Mouse (Mus musculus): ENCODE results near the gene Gprasp1.
"Not testable (repeated sequence)": the region's sequence is repeated elsewhere in the genome, so short reads cannot be mapped to it uniquely, and the experiment has no call there.

The Gprasp1 gene

GRCm38 (mm10) chrX:135838521-135839360, 96.2 kb downstream of the Gprasp1 start, which contains the start of gene Gprasp2:
Gprasp2 (plus strand) TSS chrX:135839034.
- DNase-seq: peak; percentile 60

DNA sequence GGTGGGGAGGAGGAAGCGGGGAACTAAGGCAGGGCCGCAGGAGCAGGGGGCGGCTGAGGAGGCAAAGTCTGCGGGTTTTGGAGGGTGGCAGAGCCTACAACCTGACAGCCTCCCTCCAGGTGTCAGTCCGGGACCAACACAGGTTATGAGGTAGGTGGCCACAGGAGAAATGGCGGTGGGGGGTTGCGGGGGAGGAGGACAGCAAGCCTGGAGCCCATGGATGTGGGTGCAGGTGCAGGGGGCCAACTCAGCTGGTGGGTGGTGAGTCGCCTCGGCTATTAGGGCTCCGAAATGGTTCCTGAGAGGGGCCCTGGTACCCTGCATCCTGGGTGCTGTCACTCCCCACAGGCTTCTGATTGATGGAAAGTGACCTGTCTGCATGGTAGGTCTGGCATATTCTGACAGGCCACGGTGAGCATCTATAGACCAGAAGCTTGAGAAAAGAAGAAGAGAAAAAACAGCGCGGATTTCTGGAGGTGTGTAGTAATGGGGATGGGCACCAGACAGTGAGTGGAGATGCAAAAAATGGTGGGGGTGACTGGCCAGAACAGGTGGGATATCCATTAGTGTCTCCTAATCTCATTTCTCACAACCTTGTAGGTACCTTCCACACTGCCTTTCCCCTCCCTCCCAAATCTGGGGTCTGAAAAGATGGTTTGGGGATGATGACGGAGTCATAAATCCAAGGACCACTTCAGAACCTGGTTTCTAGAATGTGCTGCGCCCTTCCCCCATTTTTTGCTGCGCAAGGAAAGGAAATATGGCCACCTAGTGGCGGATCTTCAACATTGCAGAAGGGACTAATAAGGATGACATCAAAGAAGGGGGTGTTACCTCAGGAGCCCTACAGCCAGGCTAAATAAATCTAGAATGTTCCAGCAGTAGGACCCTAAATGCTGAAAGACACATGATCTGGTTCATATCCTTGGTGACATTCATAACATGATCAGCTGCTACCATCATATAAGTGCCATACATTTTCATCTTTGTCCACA, 97.2 kb downstream of the Gprasp1 start:
- not testable (repeated sequence) for DNase-seq

Measured in layer of hippocampus, adult 9-11 months (tissue).